Mouse (Mus musculus): ENCODE measurements around the gene Gm21866.
"Not testable (repeated sequence)": the region's sequence is repeated elsewhere in the genome, so short reads cannot be mapped to it uniquely, and the experiment has no call there.

DNA sequence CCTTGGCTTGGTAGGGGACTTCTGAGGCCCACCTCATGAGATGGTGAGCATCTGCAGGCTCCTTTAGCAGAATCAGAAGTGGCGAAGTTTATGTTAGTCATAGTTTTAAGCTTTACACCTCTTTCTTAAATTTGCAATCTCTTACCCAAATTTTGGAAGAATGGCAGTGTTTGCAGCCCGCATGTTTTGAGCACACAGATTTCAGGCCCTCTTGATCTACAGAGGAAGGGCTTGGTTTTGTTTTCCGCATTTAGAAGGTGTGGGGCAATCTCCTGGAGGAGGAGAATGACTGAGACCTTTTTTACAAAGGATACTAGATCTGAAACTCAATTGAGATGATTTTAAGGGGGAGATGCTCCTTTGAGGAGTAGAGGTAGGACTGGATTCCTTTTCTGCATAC is at the start of gene Gm21866:
- not testable (repeated sequence) for TF ChIP-seq CTCF (IDR thresholded peaks at IDR 0.05; ENCODE audit: low read depth, low read length); EP300 (IDR thresholded peaks at IDR 0.05; ENCODE audit: insufficient read depth, low read depth, low read length); POLR2A (IDR thresholded peaks at IDR 0.05; ENCODE audit: insufficient read depth, low read length)

Data from ES-Bruce4 (cell line).